Mouse (Mus musculus) midbrain, embryonic 16.5 days (tissue): Measurements from ENCODE around the gene Col23a1. TPM values are rescaled to one million over a fixed set of nuclear protein-coding genes. Genes with fewer than 3 reads are reported as not detected.

Source experiments
- ATAC-seq: fragments of 200-750 bp; cut with Nextera tagmentation; 2 replicates; pipeline ENCODE4 v1.8.0; 2017; ENCODE audit warnings: moderate TSS enrichment
- H3K27ac ChIP-seq: fragments of 300-500 bp; sonication (generic); 2 replicates; pipeline ENCODE4 v1.5.1; 2014; ENCODE audit warnings: mild to moderate bottlenecking, low read length, mixed read lengths
- H3K27me3 ChIP-seq: fragments of 300-500 bp; sonication (generic); 2 replicates; pipeline ENCODE4 v1.6.1; 2014; ENCODE audit warnings: low read depth, low read length, mixed read lengths; ENCODE audit not compliant: control insufficient read depth, insufficient read depth
- H3K36me3 ChIP-seq: fragments of 300-500 bp; sonication (generic); 2 replicates; pipeline ENCODE4 v1.6.1; 2014; ENCODE audit warnings: mild to moderate bottlenecking, low read length, moderate library complexity, mixed read lengths; ENCODE audit not compliant: control insufficient read depth, insufficient read depth
- H3K4me1 ChIP-seq: fragments of 300-500 bp; sonication (generic); 2 replicates; pipeline ENCODE4 v1.6.1; 2014; ENCODE audit warnings: mild to moderate bottlenecking, low read length, mixed read lengths; ENCODE audit not compliant: control insufficient read depth, insufficient read depth
- H3K4me2 ChIP-seq: fragments of 300-500 bp; sonication (generic); 2 replicates; pipeline ENCODE4 v1.6.1; 2014; ENCODE audit warnings: mild to moderate bottlenecking, low read length, mixed read lengths
- H3K4me3 ChIP-seq: fragments of 300-500 bp; sonication (generic); 2 replicates; pipeline ENCODE4 v1.5.1; 2014; ENCODE audit warnings: low read depth, mild to moderate bottlenecking, low read length, moderate library complexity, mixed read lengths
- H3K9ac ChIP-seq: fragments of 300-500 bp; sonication (generic); 2 replicates; pipeline ENCODE4 v1.6.1; 2014; ENCODE audit warnings: low read depth, low read length, mixed read lengths
- H3K9me3 ChIP-seq: fragments of 300-500 bp; sonication (generic); replicated peaks from 2 replicates; pipeline ENCODE4 v1.6.1; 2014; ENCODE audit warnings: mild to moderate bottlenecking, low read length, mixed read lengths; ENCODE audit not compliant: control insufficient read depth, poor library complexity, severe bottlenecking
- WGBS: fragments of 180-500 bp; shearing (Covaris S2); extraction: QIAGEN DNeasy Blood & Tissue Kit; methylation state at CpG from one replicate; pipeline ENCODE4 v1.1.7; 2014; 5-methylcytosine and 5-hydroxymethylcytosine counted together
- polyA plus RNA-seq: library from polyadenylated mRNA; unstranded; fragments of >200 nt; fragmentation: Nextera tagmentation; extraction: Ambion mirVana; gene quantifications from 2 replicates; pipeline ENCODE4 v1.2.1, GENCODE M21; 2015

The Col23a1 gene
- polyA plus RNA-seq, 1 experiment from 2014 or later = 3.0 TPM

GRCm38 (mm10) chr11:51485775-51486464 lies 196.2 kb downstream of the Col23a1 start:
- ATAC-seq = no peak
- no peak overlapping the region for H3K9ac ChIP-seq
- H3K27ac ChIP-seq = no peak overlapping the region
- no peak overlapping the region for H3K4me3 ChIP-seq
- 75% methylated on average over 10 of the region's 10 CpGs for WGBS
- H3K9me3 ChIP-seq = no peaks in the 10 kb centered on the region
- no peak overlapping the region for H3K4me2 ChIP-seq
- no peaks in the 10 kb centered on the region for H3K27me3 ChIP-seq
- no peaks in the 10 kb centered on the region for H3K36me3 ChIP-seq
- H3K4me1 ChIP-seq = no peaks in the 10 kb centered on the region

GRCm38 (mm10) chr11:51488813-51489212 lies 199.1 kb downstream of the Col23a1 start:
- Histone ChIP-seq H3K27me3 (no peaks in the 10 kb centered on the region), H3K36me3 (no peaks in the 10 kb centered on the region), H3K9ac (no peak overlapping the region), H3K9me3 (no peaks in the 10 kb centered on the region), H3K4me1 (no peaks in the 10 kb centered on the region), H3K27ac (no peak overlapping the region), H3K4me3 (no peak overlapping the region), H3K4me2 (no peak overlapping the region)
- no peak for ATAC-seq
- WGBS = 51% methylated on average over 9 of the region's 9 CpGs

GRCm38 (mm10) chr11:51493421-51493820 lies 203.7 kb downstream of the Col23a1 start:
- ATAC-seq = no peak
- Histone ChIP-seq H3K27ac (no peak overlapping the region), H3K4me3 (no peak overlapping the region), H3K27me3 (no peaks in the 10 kb centered on the region), H3K4me2 (no peak overlapping the region), H3K9ac (no peak overlapping the region), H3K36me3 (no peaks in the 10 kb centered on the region), H3K4me1 (no peaks in the 10 kb centered on the region), H3K9me3 (no peaks in the 10 kb centered on the region)
- WGBS = 77% methylated on average over 4 of the region's 4 CpGs

GRCm38 (mm10) chr11:51494178-51494577 lies 204.5 kb downstream of the Col23a1 start:
- WGBS = 69% methylated on average over 5 of the region's 5 CpGs
- no peaks in the 10 kb centered on the region for H3K36me3 ChIP-seq
- ATAC-seq = no peak

GRCm38 (mm10) chr11:51499776-51500175 lies 210.1 kb downstream of the Col23a1 start:
- no peaks in the 10 kb centered on the region for H3K4me1 ChIP-seq
- no peaks in the 10 kb centered on the region for H3K9me3 ChIP-seq
- H3K36me3 ChIP-seq = no peaks in the 10 kb centered on the region
- H3K4me2 ChIP-seq = no peak overlapping the region
- no peak for ATAC-seq
- no peaks in the 10 kb centered on the region for H3K27me3 ChIP-seq
- H3K27ac ChIP-seq = no peak overlapping the region
- H3K4me3 ChIP-seq = no peak overlapping the region
- no peak overlapping the region for H3K9ac ChIP-seq

More at GRCm38 (mm10) chr11:51494178-51494577, 204.5 kb downstream of the Col23a1 start:
- H3K4me3 ChIP-seq = no peak overlapping the region
- H3K27me3 ChIP-seq = no peaks in the 10 kb centered on the region
- no peaks in the 10 kb centered on the region for H3K4me1 ChIP-seq
- H3K9me3 ChIP-seq = no peaks in the 10 kb centered on the region
- H3K4me2 ChIP-seq = no peak overlapping the region
- no peak overlapping the region for H3K9ac ChIP-seq
- H3K27ac ChIP-seq = no peak overlapping the region

GRCm38 (mm10) chr11:51502431-51502851 lies 212.7 kb downstream of the Col23a1 start:
- whole genome bisulfite sequencing = 79% methylated on average over 10 of the region's 10 CpGs
- ATAC-seq = no peak
- Histone ChIP-seq H3K9me3 (no peaks in the 10 kb centered on the region), H3K27me3 (no peaks in the 10 kb centered on the region), H3K9ac (no peak overlapping the region), H3K4me3 (no peak overlapping the region), H3K27ac (no peak overlapping the region), H3K36me3 (no peaks in the 10 kb centered on the region), H3K4me1 (no peaks in the 10 kb centered on the region), H3K4me2 (no peak overlapping the region)

GRCm38 (mm10) chr11:51504946-51505345 lies 215.2 kb downstream of the Col23a1 start:
- Histone ChIP-seq H3K4me3 (no peak overlapping the region), H3K27ac (no peak overlapping the region), H3K36me3 (no peaks in the 10 kb centered on the region), H3K4me1 (no peaks in the 10 kb centered on the region), H3K27me3 (no peaks in the 10 kb centered on the region), H3K4me2 (no peak overlapping the region), H3K9ac (no peak overlapping the region), H3K9me3 (no peaks in the 10 kb centered on the region)
- WGBS = 69% methylated on average over 3 of the region's 3 CpGs
- no peak for ATAC-seq

- Histone ChIP-seq H3K9ac (no peak overlapping the region), H3K4me1 (no peaks in the 10 kb centered on the region), H3K9me3 (no peaks in the 10 kb centered on the region), H3K27me3 (no peaks in the 10 kb centered on the region), H3K27ac (no peak overlapping the region), H3K4me3 (no peak overlapping the region), H3K36me3 (no peaks in the 10 kb centered on the region), H3K4me2 (no peak overlapping the region)
- no peak for ATAC-seq
- 60% methylated on average over 6 of the region's 6 CpGs for WGBS
Observed at GRCm38 (mm10) chr11:51508053-51508452, 218.3 kb downstream of the Col23a1 start.

- H3K4me3 ChIP-seq = no peak overlapping the region
- WGBS = 82% methylated on average over 5 of the region's 5 CpGs
Observed at GRCm38 (mm10) chr11:51509211-51509610, 219.5 kb downstream of the Col23a1 start.

More at GRCm38 (mm10) chr11:51509211-51509610, 219.5 kb downstream of the Col23a1 start:
- Histone ChIP-seq H3K9ac (no peak overlapping the region), H3K4me1 (no peaks in the 10 kb centered on the region), H3K4me2 (no peak overlapping the region), H3K9me3 (no peaks in the 10 kb centered on the region), H3K27me3 (no peaks in the 10 kb centered on the region), H3K36me3 (no peaks in the 10 kb centered on the region), H3K27ac (no peak overlapping the region)
- no peak for ATAC-seq
